Mouse (Mus musculus) spleen, adult 2 months (tissue): ENCODE results near the gene Bcl10.

Experiments used
- CTCF ChIP-seq: fragments of 200-500 bp; IDR thresholded peaks from 2 replicates; pipeline ENCODE4 v1.5.1; 2011; ENCODE audit warnings: mild to moderate bottlenecking, inconsistent platforms; ENCODE audit not compliant: insufficient read depth, insufficient read length, insufficient replicate concordance; ENCODE audit errors: extremely low read depth
- POLR2A ChIP-seq: fragments of 200-500 bp; IDR thresholded peaks from 2 replicates; pipeline ENCODE4 v1.6.1; 2011; ENCODE audit warnings: low read depth, low read length, inconsistent platforms

DNA sequence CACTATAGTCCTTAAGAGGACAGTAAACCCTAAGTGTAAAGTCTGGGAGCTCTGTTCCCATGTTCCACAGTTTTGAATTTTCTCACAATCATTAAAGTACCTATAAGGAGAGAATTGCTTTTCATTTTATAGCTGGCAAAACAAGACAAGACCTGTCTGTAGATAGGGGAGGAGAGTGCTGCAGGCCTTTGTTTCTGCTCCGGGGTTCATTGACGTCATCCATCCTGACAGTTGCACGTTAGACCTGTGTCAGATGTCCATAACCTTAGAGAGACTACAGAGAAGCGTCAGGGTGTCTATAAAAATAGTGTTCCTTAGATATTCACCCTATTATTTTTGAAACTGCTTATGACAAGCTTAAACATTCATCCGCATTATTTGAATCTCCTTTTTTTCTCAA is 2.9 kb downstream of the Bcl10 start:
- TF ChIP-seq POLR2A (no peak), CTCF (no peak)
